Mouse (Mus musculus): ENCODE measurements around the gene Ces1a. TPM values are rescaled to one million over a fixed set of nuclear protein-coding genes. Genes with fewer than 3 reads are reported as not detected.

Gene Ces1a
- polyA plus RNA-seq, 1 experiment, result not detected

GRCm38 (mm10) chr8:93048510-93049416, 771 bp upstream of the Ces1a start:
- Histone ChIP-seq H3K4me1 (ENCODE audit: control insufficient read depth, insufficient read depth, low read length) (no peaks in the 10 kb centered on the region), H3K4me3 (ENCODE audit: insufficient read depth, low read length) (no peak overlapping the region), H3K27ac (ENCODE audit: insufficient read depth, low read depth, low read length) (no peak overlapping the region)
- TF ChIP-seq POLR2A (IDR thresholded peaks at IDR 0.05; ENCODE audit: borderline replicate concordance, low read depth, low read length), result no peak
- TF ChIP-seq CTCF (IDR thresholded peaks at IDR 0.05; ENCODE audit: low read depth, low read length), result no peak

DNA sequence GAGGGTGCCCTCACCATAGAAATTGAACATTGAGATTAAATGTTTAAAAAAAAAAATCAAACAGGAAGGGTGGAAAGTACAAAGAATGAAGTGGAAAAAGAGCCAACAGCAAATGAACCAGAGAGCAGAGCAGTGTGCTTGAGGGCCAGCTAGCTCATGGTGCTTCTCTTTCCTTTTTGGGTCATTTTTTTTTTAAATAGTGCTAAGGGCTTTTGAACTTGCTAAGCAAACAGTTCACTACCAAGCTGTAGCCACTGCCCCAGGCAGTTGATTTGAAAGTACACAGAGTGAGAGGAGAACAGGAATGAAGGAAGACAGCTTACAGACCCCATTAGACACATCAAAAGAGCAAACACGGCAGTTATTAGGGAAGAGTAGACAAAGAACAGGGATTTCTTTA, 4.9 kb downstream of the Ces1a start:
- TF ChIP-seq POLR2A (IDR thresholded peaks at IDR 0.05; ENCODE audit: borderline replicate concordance, low read depth, low read length), result no peak
- no peak for TF ChIP-seq CTCF (IDR thresholded peaks at IDR 0.05; ENCODE audit: low read depth, low read length)
- Histone ChIP-seq H3K4me3 (ENCODE audit: insufficient read depth, low read length) (no peak overlapping the region), H3K27ac (ENCODE audit: insufficient read depth, low read depth, low read length) (no peak overlapping the region), H3K4me1 (ENCODE audit: control insufficient read depth, insufficient read depth, low read length) (no peaks in the 10 kb centered on the region)

- Histone ChIP-seq H3K4me1 (ENCODE audit: control insufficient read depth, insufficient read depth, low read length) (no peaks in the 10 kb centered on the region), H3K27ac (ENCODE audit: insufficient read depth, low read depth, low read length) (no peak overlapping the region), H3K4me3 (ENCODE audit: insufficient read depth, low read length) (no peak overlapping the region)
- TF ChIP-seq CTCF (IDR thresholded peaks at IDR 0.05; ENCODE audit: low read depth, low read length), result no peak
- TF ChIP-seq POLR2A (IDR thresholded peaks at IDR 0.05; ENCODE audit: borderline replicate concordance, low read depth, low read length), result no peak
Observed at GRCm38 (mm10) chr8:93040776-93041567, 7.0 kb downstream of the Ces1a start.

DNA sequence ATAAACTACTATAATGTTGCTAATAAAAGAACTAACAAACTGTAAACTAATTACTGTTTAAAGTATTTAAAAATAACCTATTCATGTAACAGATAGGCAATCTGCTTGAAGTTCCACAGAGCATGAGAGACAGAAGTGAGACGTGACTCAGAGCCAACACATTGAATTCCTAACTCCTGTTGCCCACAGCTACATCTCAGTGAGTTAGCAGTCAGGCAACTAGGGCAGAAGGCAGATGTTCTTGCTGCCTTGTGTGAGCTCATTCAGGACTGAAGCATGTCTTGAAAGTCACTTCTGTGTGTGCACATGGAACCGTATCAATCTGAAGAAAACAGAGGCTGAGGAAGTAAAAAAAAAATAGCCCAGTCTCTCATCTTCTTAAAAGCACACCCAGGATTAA, 7.7 kb downstream of the Ces1a start:
- no peak for TF ChIP-seq POLR2A (IDR thresholded peaks at IDR 0.05; ENCODE audit: borderline replicate concordance, low read depth, low read length)
- TF ChIP-seq CTCF (IDR thresholded peaks at IDR 0.05; ENCODE audit: low read depth, low read length), result no peak
- no peak overlapping the region for H3K27ac ChIP-seq (ENCODE audit: insufficient read depth, low read depth, low read length)
- H3K4me3 ChIP-seq (ENCODE audit: insufficient read depth, low read length), result no peak overlapping the region
- H3K4me1 ChIP-seq (ENCODE audit: control insufficient read depth, insufficient read depth, low read length), result no peaks in the 10 kb centered on the region

DNA sequence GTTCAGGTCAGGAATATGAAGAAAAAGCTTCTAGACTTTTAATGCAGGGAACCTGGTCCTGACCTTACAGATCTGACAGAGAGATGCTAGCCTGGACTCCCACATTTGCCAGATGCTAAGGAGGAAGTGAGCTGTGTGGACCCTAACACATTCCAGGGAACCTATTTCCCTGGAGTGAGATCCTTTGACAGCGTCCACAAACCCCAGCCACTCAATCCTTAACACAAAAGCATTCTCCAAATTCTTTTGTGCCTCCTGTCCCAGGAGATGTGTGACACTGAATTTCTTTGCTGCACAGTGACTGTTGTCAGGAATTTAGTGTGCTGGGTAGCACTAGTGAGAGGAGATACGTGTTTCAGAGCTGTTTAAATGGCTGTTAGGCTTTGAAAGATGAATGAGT, 9.2 kb downstream of the Ces1a start:
- no peak overlapping the region for H3K27ac ChIP-seq (ENCODE audit: insufficient read depth, low read depth, low read length)
- no peaks in the 10 kb centered on the region for H3K4me1 ChIP-seq (ENCODE audit: control insufficient read depth, insufficient read depth, low read length)
- TF ChIP-seq CTCF (IDR thresholded peaks at IDR 0.05; ENCODE audit: low read depth, low read length) (no peak), POLR2A (IDR thresholded peaks at IDR 0.05; ENCODE audit: borderline replicate concordance, low read depth, low read length) (no peak)
- H3K4me3 ChIP-seq (ENCODE audit: insufficient read depth, low read length), result no peak overlapping the region

DNA sequence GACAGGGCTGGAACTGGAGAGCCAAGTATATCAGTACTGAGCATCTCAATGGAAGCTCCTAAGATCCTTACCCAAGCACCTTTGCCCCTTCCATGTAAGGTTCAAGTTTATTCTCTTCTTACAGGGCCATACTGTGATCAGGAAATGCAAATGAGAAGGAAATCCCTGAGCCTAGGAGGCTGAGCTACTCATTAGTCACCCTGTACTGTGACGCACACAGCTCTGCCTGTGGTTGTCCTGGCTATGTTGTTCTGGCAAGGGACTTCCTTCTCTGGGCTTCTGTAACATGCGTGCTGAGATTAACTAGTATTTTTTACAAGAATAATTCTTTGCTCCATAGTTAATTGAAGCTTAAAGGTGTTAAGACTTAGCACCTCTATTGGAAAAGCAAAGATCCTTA, 17.3 kb downstream of the Ces1a start:
- no peak for TF ChIP-seq POLR2A (IDR thresholded peaks at IDR 0.05; ENCODE audit: borderline replicate concordance, low read depth, low read length)
- TF ChIP-seq CTCF (IDR thresholded peaks at IDR 0.05; ENCODE audit: low read depth, low read length), result no peak
- no peaks in the 10 kb centered on the region for H3K4me1 ChIP-seq (ENCODE audit: control insufficient read depth, insufficient read depth, low read length)
- H3K27ac ChIP-seq (ENCODE audit: insufficient read depth, low read depth, low read length), result no peak overlapping the region
- no peak overlapping the region for H3K4me3 ChIP-seq (ENCODE audit: insufficient read depth, low read length)

DNA sequence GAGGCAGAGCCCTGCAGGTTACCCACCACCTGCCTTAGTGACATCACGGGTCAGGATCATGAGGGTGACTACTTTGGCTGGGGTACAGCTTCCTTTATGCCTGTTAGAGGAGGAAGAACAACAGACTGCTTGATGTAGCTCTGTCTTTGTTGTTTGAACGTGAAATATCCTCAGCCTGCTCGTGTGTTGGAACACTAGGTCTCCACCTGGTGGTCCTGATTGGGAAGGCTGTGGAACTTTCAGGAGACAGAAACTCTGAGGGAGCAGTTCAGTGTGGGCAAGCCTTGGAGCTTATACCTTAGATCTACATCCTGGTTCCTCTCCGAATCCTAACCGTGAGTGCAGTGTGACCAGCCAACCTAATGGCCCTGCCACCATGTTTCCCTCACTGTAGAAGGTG, 26.3 kb downstream of the Ces1a start:
- Histone ChIP-seq H3K4me3 (ENCODE audit: insufficient read depth, low read length) (no peak overlapping the region), H3K27ac (ENCODE audit: insufficient read depth, low read depth, low read length) (no peak overlapping the region), H3K4me1 (ENCODE audit: control insufficient read depth, insufficient read depth, low read length) (no peaks in the 10 kb centered on the region)
- no peak for TF ChIP-seq POLR2A (IDR thresholded peaks at IDR 0.05; ENCODE audit: borderline replicate concordance, low read depth, low read length)
- TF ChIP-seq CTCF (IDR thresholded peaks at IDR 0.05; ENCODE audit: low read depth, low read length), result no peak

- TF ChIP-seq POLR2A (IDR thresholded peaks at IDR 0.05; ENCODE audit: borderline replicate concordance, low read depth, low read length) (no peak), CTCF (IDR thresholded peaks at IDR 0.05; ENCODE audit: low read depth, low read length) (no peak)
- H3K27ac ChIP-seq (ENCODE audit: insufficient read depth, low read depth, low read length), result no peak overlapping the region
- H3K4me1 ChIP-seq (ENCODE audit: control insufficient read depth, insufficient read depth, low read length), result no peaks in the 10 kb centered on the region
- H3K4me3 ChIP-seq (ENCODE audit: insufficient read depth, low read length), result no peak overlapping the region
Observed at GRCm38 (mm10) chr8:93014300-93014699, 33.7 kb downstream of the Ces1a start.

GRCm38 (mm10) chr8:93012226-93012625, 35.8 kb downstream of the Ces1a start:
- Histone ChIP-seq H3K4me3 (ENCODE audit: insufficient read depth, low read length) (no peak overlapping the region), H3K27ac (ENCODE audit: insufficient read depth, low read depth, low read length) (no peak overlapping the region), H3K4me1 (ENCODE audit: control insufficient read depth, insufficient read depth, low read length) (no peaks in the 10 kb centered on the region)
- no peak for TF ChIP-seq POLR2A (IDR thresholded peaks at IDR 0.05; ENCODE audit: borderline replicate concordance, low read depth, low read length)
- TF ChIP-seq CTCF (IDR thresholded peaks at IDR 0.05; ENCODE audit: low read depth, low read length), result no peak

- Histone ChIP-seq H3K27ac (ENCODE audit: insufficient read depth, low read depth, low read length) (no peak overlapping the region), H3K4me1 (ENCODE audit: control insufficient read depth, insufficient read depth, low read length) (no peaks in the 10 kb centered on the region), H3K4me3 (ENCODE audit: insufficient read depth, low read length) (no peak overlapping the region)
- TF ChIP-seq POLR2A (IDR thresholded peaks at IDR 0.05; ENCODE audit: borderline replicate concordance, low read depth, low read length) (no peak), CTCF (IDR thresholded peaks at IDR 0.05; ENCODE audit: low read depth, low read length) (peak; percentile 74)
Observed at GRCm38 (mm10) chr8:93011439-93011838, 36.6 kb downstream of the Ces1a start.
